ENCODE assay signal across 12 mouse cellular contexts in genomic region chr11:44529200-44529599, GRCm38 (mm10). TPM values are rescaled to one million over a fixed set of nuclear protein-coding genes. Genes with fewer than 3 reads are reported as not detected.
DNase-seq lines count a peak whose midpoint lies in the region; ATAC-seq and TF ChIP-seq lines count a peak whose summit lies in the region.
"Had no signal": no experiment of that assay in that cellular context is flagged by ENCODE, and none has a peak within 500 bp of the region (broad histone marks: within the 10 kb centered on the region; RNA-seq: fewer than 3 reads in every experiment).

No protein-coding gene starts in this region.

- WGBS in heart, embryonic 12.5 days = 69% methylated on average over 12 of the region's 12 CpGs
- 25% methylated on average over 12 of the region's 12 CpGs for WGBS in thymus, adult 2 months

- intact Hi-C loops in heart, postnatal 14 days (cut with DNase I) = no loop called here

- peak; percentile 85 for ATAC-seq in heart, embryonic 12.5 days (ENCODE audit: insufficient number of reproducible peaks, low FRiP score)
- ATAC-seq: forebrain, embryonic 15.5 days; hindbrain, embryonic 16.5 days had no signal

- no peak overlapping the region for H3K4me3 ChIP-seq in heart, embryonic 12.5 days
- peak overlapping the region; percentile 61 for H3K4me3 ChIP-seq in erythroblast, embryonic 14.5 days (replicated peaks)
- H3K4me3 ChIP-seq in thymus, adult 2 months (ENCODE audit: control insufficient read depth, insufficient read depth, low read length) = no peak overlapping the region
- H3K4me3 ChIP-seq: forebrain, embryonic 15.5 days had no signal

- H3K9me3 ChIP-seq in heart, embryonic 12.5 days (replicated peaks) = no peaks in the 10 kb centered on the region
- H3K9me3 ChIP-seq in erythroblast, embryonic 14.5 days (ENCODE audit: control insufficient read depth, low read length) = peaks cover 10% of the 10 kb centered on the region
- H3K9me3 ChIP-seq: forebrain, embryonic 15.5 days had no signal

- no peak for DNase-seq in heart, postnatal 14 days
- DNase-seq in lung, postnatal 36 days = peak; percentile 81
- peak; percentile 46 for DNase-seq in thymus, adult 2 months
- DNase-seq in cerebellum, postnatal 10 days = no peak
- no peak for DNase-seq in Muller cell, postnatal 12 days (ENCODE audit: inconsistent ontology term)
- DNase-seq in adipocyte (ENCODE audit: low spot score) = no peak
- DNase-seq: cerebellum, adult 8-10 months; retina, postnatal 1 day had no signal

- no peaks in the 10 kb centered on the region for H3K27me3 ChIP-seq in heart, embryonic 12.5 days (replicated peaks)
- H3K27me3 ChIP-seq in erythroblast, embryonic 14.5 days (ENCODE audit: control insufficient read depth) = no peaks in the 10 kb centered on the region
- H3K27me3 ChIP-seq in thymus, adult 2 months (ENCODE audit: control insufficient read depth, insufficient read depth, low read length) = no peaks in the 10 kb centered on the region
- H3K27me3 ChIP-seq: forebrain, embryonic 15.5 days had no signal

- H3K27ac ChIP-seq in heart, embryonic 12.5 days (ENCODE audit: poor library complexity, severe bottlenecking) = no peak overlapping the region
- H3K27ac ChIP-seq in thymus, adult 2 months (ENCODE audit: control insufficient read depth, insufficient read depth, low read length) = peak overlapping the region; percentile 29
- H3K27ac ChIP-seq: forebrain, embryonic 15.5 days had no signal

- TF ChIP-seq CTCF in thymus, adult 2 months (IDR thresholded peaks at IDR 0.05; ENCODE audit: borderline replicate concordance, control insufficient read depth, extremely low read depth, insufficient read depth, low read length, poor library complexity) = no peak

- no peak overlapping the region for H3K9ac ChIP-seq in heart, embryonic 12.5 days
- H3K9ac ChIP-seq: forebrain, embryonic 15.5 days had no signal

- TF ChIP-seq POLR2A in thymus, adult 2 months (IDR thresholded peaks at IDR 0.05; ENCODE audit: control insufficient read depth, extremely low read depth, insufficient read depth, low read length, poor library complexity) = no peak

- peaks cover 19% of the 10 kb centered on the region for H3K4me1 ChIP-seq in heart, embryonic 12.5 days (replicated peaks)
- H3K4me1 ChIP-seq in erythroblast, embryonic 14.5 days (ENCODE audit: control insufficient read depth) = peaks cover 80% of the 10 kb centered on the region
- peaks cover 22% of the 10 kb centered on the region for H3K4me1 ChIP-seq in thymus, adult 2 months (replicated peaks; ENCODE audit: control insufficient read depth, insufficient read depth, low read length)

- peaks cover 71% of the 10 kb centered on the region for H3K36me3 ChIP-seq in heart, embryonic 12.5 days
- peaks cover 100% of the 10 kb centered on the region for H3K36me3 ChIP-seq in erythroblast, embryonic 14.5 days (ENCODE audit: control insufficient read depth)
- H3K36me3 ChIP-seq in thymus, adult 2 months (ENCODE audit: control insufficient read depth, insufficient read depth, low read length) = peaks cover 78% of the 10 kb centered on the region

- H3K4me2 ChIP-seq in heart, embryonic 12.5 days = peak overlapping the region; percentile 29; the same call in 1 of the 2 replicates
- H3K4me2 ChIP-seq: forebrain, embryonic 15.5 days had no signal

RNA-seq across cellular contexts. Expression of gene Rnf145, which starts 10.4 kb away (rescaled TPM):
- polyA plus RNA-seq in heart, embryonic 12.5 days (2016; fragmentation: Nextera tagmentation; extraction: Ambion mirVana) = 70.6 and 71.8 TPM in 2 replicates
- total RNA-seq in heart, postnatal 14 days (2021) = 10 to 100 TPM; 21.8 to 28.8 TPM
- 10.3 and 13.0 TPM in 2 replicates for polyA plus RNA-seq in erythroblast, embryonic 14.5 days (2012)
- 361 and 669 TPM in 2 replicates for polyA plus RNA-seq in thymus, adult 2 months (2012; rRNA removed)

RNA-seq across cellular contexts. Expression of gene Ublcp1, which starts 58.9 kb away (rescaled TPM):
- 42.1 and 48.4 TPM in 2 replicates for polyA plus RNA-seq in heart, embryonic 12.5 days (2016; fragmentation: Nextera tagmentation; extraction: Ambion mirVana)
- total RNA-seq in heart, postnatal 14 days (2021) = 10 to 100 TPM; 30.8 to 44.3 TPM
- polyA plus RNA-seq in erythroblast, embryonic 14.5 days (2012) = 0.53 and 0.54 TPM in 2 replicates
- 10.1 and 10.7 TPM in 2 replicates for polyA plus RNA-seq in thymus, adult 2 months (2012; rRNA removed)

Comparison
In these comparisons a context has a peak if more than half of its experiments do, and no peak if none do; other contexts are left out.
1. DNase-seq: peak in lung, postnatal 36 days (single experiment) and thymus, adult 2 months (single experiment); none in heart, postnatal 14 days (0 of 2), cerebellum, postnatal 10 days (0 of 2), Muller cell, postnatal 12 days (single experiment) and adipocyte (single experiment).